Mouse (Mus musculus): ENCODE data around the gene Btbd2. TPM values are rescaled to one million over a fixed set of nuclear protein-coding genes. Genes with fewer than 3 reads are reported as not detected.

The Btbd2 gene
- polyA plus RNA-seq, 1 experiment: 22.1 TPM

- Histone ChIP-seq H3K27ac (ENCODE audit: control insufficient read depth, insufficient read depth, low read depth, low read length, poor library complexity) (peak overlapping the region; percentile 94; the same call in 1 of the 2 replicates), H3K4me1 (ENCODE audit: control insufficient read depth, insufficient read depth, low read length) (peaks cover 20% of the 10 kb centered on the region)
- WGBS: under 1% methylated on average over 4 of the region's 4 CpGs
Measured at GRCm38 (mm10) chr10:80700732-80701131, 43.9 kb upstream of the Btbd2 start.

GRCm38 (mm10) chr10:80700038-80700504 is 43.2 kb upstream of the Btbd2 start:
- TF ChIP-seq CTCF (IDR thresholded peaks at IDR 0.05; ENCODE audit: control insufficient read depth, insufficient read depth, low read length): no peak
- no peak for TF ChIP-seq POLR2A (IDR thresholded peaks at IDR 0.05; ENCODE audit: borderline replicate concordance, control insufficient read depth, low read depth, low read length)
- H3K27ac ChIP-seq (ENCODE audit: control insufficient read depth, insufficient read depth, low read depth, low read length, poor library complexity): peak overlapping the region; percentile 30
- 20% methylated on average over 7 of the region's 7 CpGs for WGBS
- peak overlapping the region; percentile 44 for H3K4me3 ChIP-seq (replicated peaks; ENCODE audit: control insufficient read depth, low read depth, low read length)
- peaks cover 20% of the 10 kb centered on the region for H3K4me1 ChIP-seq (ENCODE audit: control insufficient read depth, insufficient read depth, low read length)

More at GRCm38 (mm10) chr10:80700732-80701131, 43.9 kb upstream of the Btbd2 start:
- peak; percentile 13; the same call in 1 of the 2 replicates for TF ChIP-seq POLR2A (IDR thresholded peaks at IDR 0.05; ENCODE audit: borderline replicate concordance, control insufficient read depth, low read depth, low read length)
- TF ChIP-seq CTCF (IDR thresholded peaks at IDR 0.05; ENCODE audit: control insufficient read depth, insufficient read depth, low read length): no peak
- H3K4me3 ChIP-seq (replicated peaks; ENCODE audit: control insufficient read depth, low read depth, low read length): peak overlapping the region; percentile 85

GRCm38 (mm10) chr10:80698605-80699004 is 41.7 kb upstream of the Btbd2 start:
- Histone ChIP-seq H3K27ac (ENCODE audit: control insufficient read depth, insufficient read depth, low read depth, low read length, poor library complexity) (peak overlapping the region; percentile 31), H3K4me3 (replicated peaks; ENCODE audit: control insufficient read depth, low read depth, low read length) (no peak overlapping the region), H3K4me1 (ENCODE audit: control insufficient read depth, insufficient read depth, low read length) (peaks cover 25% of the 10 kb centered on the region)
- 27% methylated on average over 9 of the region's 9 CpGs for WGBS
- TF ChIP-seq POLR2A (IDR thresholded peaks at IDR 0.05; ENCODE audit: borderline replicate concordance, control insufficient read depth, low read depth, low read length) (no peak; the same call in 1 of the 2 replicates), CTCF (IDR thresholded peaks at IDR 0.05; ENCODE audit: control insufficient read depth, insufficient read depth, low read length) (no peak)

GRCm38 (mm10) chr10:80697812-80698211 is 40.9 kb upstream of the Btbd2 start:
- H3K27ac ChIP-seq (ENCODE audit: control insufficient read depth, insufficient read depth, low read depth, low read length, poor library complexity): peak overlapping the region; percentile 31
- no peak overlapping the region for H3K4me3 ChIP-seq (replicated peaks; ENCODE audit: control insufficient read depth, low read depth, low read length)
- H3K4me1 ChIP-seq (ENCODE audit: control insufficient read depth, insufficient read depth, low read length): peaks cover 31% of the 10 kb centered on the region
- no peak for TF ChIP-seq POLR2A (IDR thresholded peaks at IDR 0.05; ENCODE audit: borderline replicate concordance, control insufficient read depth, low read depth, low read length)
- TF ChIP-seq CTCF (IDR thresholded peaks at IDR 0.05; ENCODE audit: control insufficient read depth, insufficient read depth, low read length): no peak
- WGBS: 31% methylated on average over 9 of the region's 9 CpGs

GRCm38 (mm10) chr10:80697393-80697787 is 40.5 kb upstream of the Btbd2 start:
- 65% methylated on average over 8 of the region's 8 CpGs for WGBS

GRCm38 (mm10) chr10:80696502-80697392 is 39.9 kb upstream of the Btbd2 start:
- TF ChIP-seq CTCF (IDR thresholded peaks at IDR 0.05; ENCODE audit: control insufficient read depth, insufficient read depth, low read length): no peak
- TF ChIP-seq POLR2A (IDR thresholded peaks at IDR 0.05; ENCODE audit: borderline replicate concordance, control insufficient read depth, low read depth, low read length): 0 out of 2 replicates have a peak, but pooled peaks have one; percentile 37
- WGBS: 25% methylated on average over 12 of the region's 12 CpGs
- peak overlapping the region; percentile 93 for H3K27ac ChIP-seq (ENCODE audit: control insufficient read depth, insufficient read depth, low read depth, low read length, poor library complexity)
- peaks cover 35% of the 10 kb centered on the region for H3K4me1 ChIP-seq (ENCODE audit: control insufficient read depth, insufficient read depth, low read length)
- H3K4me3 ChIP-seq (replicated peaks; ENCODE audit: control insufficient read depth, low read depth, low read length): peak overlapping the region; percentile 0

More at GRCm38 (mm10) chr10:80697393-80697787, 40.5 kb upstream of the Btbd2 start:
- peaks cover 32% of the 10 kb centered on the region for H3K4me1 ChIP-seq (ENCODE audit: control insufficient read depth, insufficient read depth, low read length)
- H3K27ac ChIP-seq (ENCODE audit: control insufficient read depth, insufficient read depth, low read depth, low read length, poor library complexity): peak overlapping the region; percentile 31; the same call in 1 of the 2 replicates
- H3K4me3 ChIP-seq (replicated peaks; ENCODE audit: control insufficient read depth, low read depth, low read length): no peak overlapping the region
- TF ChIP-seq POLR2A (IDR thresholded peaks at IDR 0.05; ENCODE audit: borderline replicate concordance, control insufficient read depth, low read depth, low read length) (no peak), CTCF (IDR thresholded peaks at IDR 0.05; ENCODE audit: control insufficient read depth, insufficient read depth, low read length) (no peak)

- H3K4me3 ChIP-seq (replicated peaks; ENCODE audit: control insufficient read depth, low read depth, low read length): peak overlapping the region; percentile 0
- peak overlapping the region; percentile 93 for H3K27ac ChIP-seq (ENCODE audit: control insufficient read depth, insufficient read depth, low read depth, low read length, poor library complexity)
- peaks cover 42% of the 10 kb centered on the region for H3K4me1 ChIP-seq (ENCODE audit: control insufficient read depth, insufficient read depth, low read length)
- no peak for TF ChIP-seq POLR2A (IDR thresholded peaks at IDR 0.05; ENCODE audit: borderline replicate concordance, control insufficient read depth, low read depth, low read length)
- no peak for TF ChIP-seq CTCF (IDR thresholded peaks at IDR 0.05; ENCODE audit: control insufficient read depth, insufficient read depth, low read length)
- WGBS: 11% methylated on average over 10 of the region's 10 CpGs
Measured at GRCm38 (mm10) chr10:80695801-80696501, 39.1 kb upstream of the Btbd2 start.

GRCm38 (mm10) chr10:80695186-80695585 is 38.3 kb upstream of the Btbd2 start:
- WGBS: 0% methylated on average over 2 of the region's 2 CpGs
- TF ChIP-seq CTCF (IDR thresholded peaks at IDR 0.05; ENCODE audit: control insufficient read depth, insufficient read depth, low read length) (no peak), POLR2A (IDR thresholded peaks at IDR 0.05; ENCODE audit: borderline replicate concordance, control insufficient read depth, low read depth, low read length) (no peak)
- H3K4me1 ChIP-seq (ENCODE audit: control insufficient read depth, insufficient read depth, low read length): peaks cover 44% of the 10 kb centered on the region
- H3K4me3 ChIP-seq (replicated peaks; ENCODE audit: control insufficient read depth, low read depth, low read length): peak overlapping the region; percentile 13
- H3K27ac ChIP-seq (ENCODE audit: control insufficient read depth, insufficient read depth, low read depth, low read length, poor library complexity): peak overlapping the region; percentile 93

All from bone marrow, adult 2 months (tissue).